Mouse (Mus musculus) megakaryocyte, adult 5-6 weeks (primary cell): ENCODE results near the gene Spire2. TPM values are rescaled to one million over a fixed set of nuclear protein-coding genes. Genes with fewer than 3 reads are reported as not detected.
A peak's percentile ranks its signal among the peaks of the same experiment; 100 is the strongest.

ENCODE experiments used
- ATAC-seq: 2 replicates; pipeline ENCODE4 v1.8.0; 2016; ENCODE audit warnings: mild to moderate bottlenecking, inconsistent platforms; ENCODE audit not compliant: poor library complexity, severe bottlenecking
- total RNA-seq, 2 experiments: library from RNA; stranded (forward) in 1 of 2; stranded (reverse) in 1 of 2; fragments of 153-499, 151-499 nt in 1 of 2; fragments of 221-1000, 200-1000 nt in 1 of 2; gene quantifications; 2 replicates each; pipeline versions ENCODE4 v1.2.3 to v1.2.4; 2015 to 2017

The Spire2 gene
- total RNA-seq, 2 experiments from 2014 or later: not detected

GRCm38 (mm10) chr8:123375701-123376100, 43.2 kb downstream of the Spire2 start:
- no peak for ATAC-seq

GRCm38 (mm10) chr8:123376106-123376505, 43.6 kb downstream of the Spire2 start:
- no peak for ATAC-seq

- no peak for ATAC-seq
These were observed 49.2 kb downstream of the Spire2 start for GRCm38 (mm10) chr8:123381711-123382110.

- ATAC-seq: no peak
These were observed 50.0 kb downstream of the Spire2 start for GRCm38 (mm10) chr8:123382516-123382915.

GRCm38 (mm10) chr8:123384883-123385540, 52.5 kb downstream of the Spire2 start:
- peak; percentile 63; the same call in 1 of the 2 replicates for ATAC-seq

GRCm38 (mm10) chr8:123387041-123387440, 54.5 kb downstream of the Spire2 start:
- ATAC-seq: no peak

- ATAC-seq: no peak
These were observed 55.3 kb downstream of the Spire2 start for GRCm38 (mm10) chr8:123387801-123388200.

GRCm38 (mm10) chr8:123389026-123389425, 56.5 kb downstream of the Spire2 start:
- no peak for ATAC-seq

- ATAC-seq: no peak
These were observed 65.8 kb downstream of the Spire2 start for GRCm38 (mm10) chr8:123398308-123398707.

GRCm38 (mm10) chr8:123401936-123402335, 69.4 kb downstream of the Spire2 start:
- ATAC-seq: no peak

- ATAC-seq: no peak
These were observed 70.3 kb downstream of the Spire2 start for GRCm38 (mm10) chr8:123402730-123403326.

- no peak for ATAC-seq
These were observed 72.0 kb downstream of the Spire2 start for GRCm38 (mm10) chr8:123404521-123404920.

GRCm38 (mm10) chr8:123406786-123407185, 74.3 kb downstream of the Spire2 start, which contains the start of gene Mc1r:
TSS of gene Mc1r (plus strand) at chr8:123407107.
- peak; percentile 70 for ATAC-seq

- ATAC-seq: no peak
These were observed 75.1 kb downstream of the Spire2 start for GRCm38 (mm10) chr8:123407612-123408011.

GRCm38 (mm10) chr8:123408586-123409544, 76.4 kb downstream of the Spire2 start:
- no peak for ATAC-seq

GRCm38 (mm10) chr8:123410049-123410587, 77.6 kb downstream of the Spire2 start:
- no peak for ATAC-seq

GRCm38 (mm10) chr8:123410788-123411187, 78.3 kb downstream of the Spire2 start:
- ATAC-seq: no peak

GRCm38 (mm10) chr8:123411246-123411645, 78.7 kb downstream of the Spire2 start, which contains the start of gene Tubb3:
TSS of gene Tubb3 (plus strand) at chr8:123411424.
- peak; percentile 60 for ATAC-seq

GRCm38 (mm10) chr8:123411781-123412327, 79.3 kb downstream of the Spire2 start:
- no peak for ATAC-seq

- ATAC-seq: peak; percentile 52
These were observed 80.2 kb downstream of the Spire2 start for GRCm38 (mm10) chr8:123412560-123413170.
